Mouse (Mus musculus): ENCODE results near the gene Gabra5.

- TF ChIP-seq CTCF (IDR thresholded peaks at IDR 0.05; ENCODE audit: low read depth, low read length) (no peak), EP300 (IDR thresholded peaks at IDR 0.05; ENCODE audit: insufficient read depth, low read depth, low read length) (no peak)
Measured at GRCm38 (mm10) chr7:57421044-57421443, 88.8 kb downstream of the Gabra5 start.

Measured in ES-Bruce4 (cell line).